Comparison of ENCODE assay signal across 18 mouse cellular contexts in the genomic region with DNA sequence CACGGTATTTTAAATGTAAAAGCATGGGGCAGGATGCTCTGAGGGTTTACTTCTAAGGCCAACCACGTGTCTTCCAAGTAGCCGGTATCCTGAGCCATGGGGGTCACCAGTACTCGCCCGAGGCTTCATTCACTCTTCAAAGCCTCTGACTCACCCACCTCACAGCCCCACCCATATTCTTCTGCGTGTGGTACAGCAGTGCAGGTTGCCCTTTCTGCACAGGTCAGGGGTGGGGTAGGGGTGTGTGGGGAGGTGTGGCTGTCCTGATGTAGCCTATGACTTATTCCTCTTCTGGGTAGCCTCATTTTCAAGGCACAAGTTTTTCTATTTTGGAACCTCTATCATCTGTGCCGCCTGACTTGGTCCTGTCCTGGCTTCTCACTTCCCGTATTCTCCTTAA. TPM values are rescaled to one million over a fixed set of nuclear protein-coding genes. Genes with fewer than 3 reads are reported as not detected.
"Had no signal": no experiment of that assay in that cellular context is flagged by ENCODE, and none has a peak within 500 bp of the region (broad histone marks: within the 10 kb centered on the region; RNA-seq: fewer than 3 reads in every experiment).

No protein-coding gene starts in this region.

- H3K9me3 ChIP-seq: kidney, embryonic 15.5 days; limb, embryonic 15.5 days; midbrain, embryonic 13.5 days had no signal

- DNase-seq: kidney, adult 18-20 months; kidney, postnatal 14 days; layer of hippocampus, postnatal 36 days; lung, adult 18-20 months; right cerebral cortex, adult 18-20 months; spleen, adult 18-20 months; thymus, postnatal 36 days had no signal

- ATAC-seq: midbrain, embryonic 13.5 days had no signal

- H3K9ac ChIP-seq: kidney, embryonic 15.5 days; limb, embryonic 15.5 days; liver, embryonic 14.5 days; midbrain, embryonic 13.5 days had no signal

- H3K4me2 ChIP-seq: kidney, embryonic 15.5 days; limb, embryonic 15.5 days; midbrain, embryonic 13.5 days had no signal

- H3K4me1 ChIP-seq: kidney, embryonic 15.5 days; limb, embryonic 15.5 days; midbrain, embryonic 13.5 days had no signal

- H3K27me3 ChIP-seq: kidney, embryonic 15.5 days; limb, embryonic 15.5 days; midbrain, embryonic 13.5 days had no signal

- H3K4me3 ChIP-seq: kidney, embryonic 15.5 days; limb, embryonic 15.5 days; midbrain, embryonic 13.5 days had no signal

- H3K36me3 ChIP-seq: kidney, embryonic 15.5 days; limb, embryonic 15.5 days; midbrain, embryonic 13.5 days had no signal

- H3K27ac ChIP-seq: kidney, embryonic 15.5 days; limb, embryonic 15.5 days; liver, embryonic 14.5 days; midbrain, embryonic 13.5 days had no signal

RNA-seq across cellular contexts. Expression of gene Slc5a4a, which starts 0.4 kb away (rescaled TPM):
- total RNA-seq: layer of hippocampus, adult 8-10 months; layer of hippocampus, postnatal 36 days; left cerebral cortex, adult 8-10 months; left cerebral cortex, postnatal 25 days; midbrain, postnatal 0 days had no signal
- polyA plus RNA-seq: kidney, embryonic 15.5 days; limb, embryonic 11.5 days; limb, embryonic 15.5 days; lung, embryonic 16.5 days; stomach, embryonic 14.5 days had no signal

RNA-seq across cellular contexts. Expression of gene Slc5a4b, which starts 36.1 kb away (rescaled TPM):
- total RNA-seq: layer of hippocampus, adult 8-10 months; layer of hippocampus, postnatal 36 days; left cerebral cortex, postnatal 25 days; midbrain, postnatal 0 days had no signal
- polyA plus RNA-seq: limb, embryonic 11.5 days; limb, embryonic 15.5 days; lung, embryonic 16.5 days; midbrain, embryonic 13.5 days; stomach, embryonic 14.5 days had no signal
